ENCODE assay signal across 9 mouse cellular contexts in genomic region chr1:119540836-119541557, GRCm38 (mm10). TPM values are rescaled to one million over a fixed set of nuclear protein-coding genes. Genes with fewer than 3 reads are reported as not detected.
DNase-seq lines count a peak whose midpoint lies in the region; ATAC-seq and TF ChIP-seq lines count a peak whose summit lies in the region.
"Had no signal": no experiment of that assay in that cellular context is flagged by ENCODE, and none has a peak within 500 bp of the region (broad histone marks: within the 10 kb centered on the region; RNA-seq: fewer than 3 reads in every experiment).

No protein-coding gene starts in this region.

- no peak for TF ChIP-seq CTCF in heart, postnatal 0 days (IDR thresholded peaks at IDR 0.05; ENCODE audit: low read depth)
- TF ChIP-seq CTCF in liver, postnatal 0 days (IDR thresholded peaks at IDR 0.05; ENCODE audit: low read depth), result no peak

- peaks cover 7% of the 10 kb centered on the region for H3K4me1 ChIP-seq in heart, postnatal 0 days (ENCODE audit: control insufficient read depth, insufficient read depth)
- H3K4me1 ChIP-seq in embryonic facial prominence, embryonic 15.5 days, result no peaks in the 10 kb centered on the region
- peaks cover 12% of the 10 kb centered on the region for H3K4me1 ChIP-seq in kidney, embryonic 15.5 days
- peaks cover 3% of the 10 kb centered on the region for H3K4me1 ChIP-seq in liver, postnatal 0 days (ENCODE audit: insufficient read depth)

- H3K4me2 ChIP-seq in heart, postnatal 0 days (ENCODE audit: low read depth, low read length), result no peak overlapping the region
- no peak overlapping the region for H3K4me2 ChIP-seq in embryonic facial prominence, embryonic 15.5 days (replicated peaks)
- no peak overlapping the region for H3K4me2 ChIP-seq in kidney, embryonic 15.5 days
- no peak overlapping the region for H3K4me2 ChIP-seq in liver, postnatal 0 days (ENCODE audit: low read depth, low read length)

- no peak overlapping the region for H3K27ac ChIP-seq in heart, postnatal 0 days (ENCODE audit: low read depth)
- H3K27ac ChIP-seq in embryonic facial prominence, embryonic 15.5 days (replicated peaks), result no peak overlapping the region; the same call in 1 of the 2 replicates
- 0 out of 2 replicates have a peak overlapping the region, but pooled peaks have one; percentile 7 for H3K27ac ChIP-seq in kidney, embryonic 15.5 days
- H3K27ac ChIP-seq in liver, postnatal 0 days (ENCODE audit: low read depth), result peak overlapping the region; percentile 77
- H3K27ac ChIP-seq: hindbrain, postnatal 0 days had no signal

- no peak overlapping the region for H3K9ac ChIP-seq in heart, postnatal 0 days (replicated peaks; ENCODE audit: low read depth, low read length)
- H3K9ac ChIP-seq in embryonic facial prominence, embryonic 15.5 days, result no peak overlapping the region
- H3K9ac ChIP-seq in kidney, embryonic 15.5 days, result no peak overlapping the region
- no peak overlapping the region for H3K9ac ChIP-seq in liver, postnatal 0 days (replicated peaks)

- no peak for TF ChIP-seq EP300 in heart, postnatal 0 days (IDR thresholded peaks at IDR 0.05; ENCODE audit: low read depth)
- no peak for TF ChIP-seq EP300 in liver, postnatal 0 days (IDR thresholded peaks at IDR 0.05; ENCODE audit: low read depth)

- H3K27me3 ChIP-seq in heart, postnatal 0 days (ENCODE audit: control insufficient read depth, insufficient read depth, low read length), result no peaks in the 10 kb centered on the region
- no peaks in the 10 kb centered on the region for H3K27me3 ChIP-seq in embryonic facial prominence, embryonic 15.5 days
- H3K27me3 ChIP-seq in kidney, embryonic 15.5 days, result no peaks in the 10 kb centered on the region
- H3K27me3 ChIP-seq in liver, postnatal 0 days (ENCODE audit: insufficient read depth, low read length), result no peaks in the 10 kb centered on the region

- intact Hi-C loops in heart, postnatal 25 days (cut with DNase I), result no loop called here

- no peak overlapping the region for H3K4me3 ChIP-seq in heart, postnatal 0 days (ENCODE audit: low read depth, low read length)
- no peak overlapping the region for H3K4me3 ChIP-seq in embryonic facial prominence, embryonic 15.5 days (replicated peaks)
- H3K4me3 ChIP-seq in kidney, embryonic 15.5 days (replicated peaks), result no peak overlapping the region
- H3K4me3 ChIP-seq in liver, postnatal 0 days (ENCODE audit: low read depth, low read length), result no peak overlapping the region

- DNase-seq in heart, postnatal 0 days (ENCODE audit: low spot score), result peak; percentile 27
- DNase-seq in heart, postnatal 25 days (ENCODE audit: low spot score), result no peak
- DNase-seq in liver, postnatal 0 days, result peak; percentile 39
- no peak for DNase-seq in cerebellum, adult 11 months
- DNase-seq in layer of hippocampus, postnatal 36 days, result no peak
- DNase-seq: left cerebral cortex, postnatal 4 days had no signal

- 55% methylated on average over 9 of the region's 9 CpGs for WGBS in heart, postnatal 0 days
- 68% methylated on average over 9 of the region's 9 CpGs for WGBS in embryonic facial prominence, embryonic 15.5 days
- WGBS in kidney, embryonic 15.5 days, result 61% methylated on average over 9 of the region's 9 CpGs
- 53% methylated on average over 9 of the region's 9 CpGs for WGBS in liver, postnatal 0 days (ENCODE audit: insufficient replicate concordance)

- no peaks in the 10 kb centered on the region for H3K9me3 ChIP-seq in heart, postnatal 0 days (replicated peaks; ENCODE audit: control insufficient read depth, low read length)
- H3K9me3 ChIP-seq in embryonic facial prominence, embryonic 15.5 days (replicated peaks), result no peaks in the 10 kb centered on the region
- H3K9me3 ChIP-seq in kidney, embryonic 15.5 days (replicated peaks), result no peaks in the 10 kb centered on the region
- no peaks in the 10 kb centered on the region for H3K9me3 ChIP-seq in liver, postnatal 0 days (ENCODE audit: low read length)

- ATAC-seq in heart, postnatal 0 days (ENCODE audit: insufficient read depth, low read depth), result peak; percentile 54
- ATAC-seq in embryonic facial prominence, embryonic 15.5 days (ENCODE audit: insufficient number of reproducible peaks, low FRiP score, low TSS enrichment, low read depth), result peak; percentile 66
- peak; percentile 69 for ATAC-seq in kidney, embryonic 15.5 days (replicated peaks; ENCODE audit: low FRiP score)
- ATAC-seq in liver, postnatal 0 days, result peak; percentile 92
- ATAC-seq: hindbrain, postnatal 0 days had no signal

- H3K36me3 ChIP-seq in heart, postnatal 0 days (replicated peaks; ENCODE audit: control insufficient read depth, insufficient read depth, low read length), result no peaks in the 10 kb centered on the region
- H3K36me3 ChIP-seq in embryonic facial prominence, embryonic 15.5 days, result no peaks in the 10 kb centered on the region
- H3K36me3 ChIP-seq in kidney, embryonic 15.5 days, result peaks cover 19% of the 10 kb centered on the region
- H3K36me3 ChIP-seq in liver, postnatal 0 days (replicated peaks; ENCODE audit: insufficient read depth, low read length), result no peaks in the 10 kb centered on the region

RNA-seq across cellular contexts. Expression of gene Tmem185b, which starts 15.0 kb away (rescaled TPM):
- total RNA-seq in heart, postnatal 0 days (2014; rRNA removed; ENCODE audit: low replicate concordance), result 28.5 and 30.5 TPM in 2 replicates
- 18.7 and 20.7 TPM in 2 replicates for polyA plus RNA-seq in heart, postnatal 0 days (2015; fragmentation: Nextera tagmentation; extraction: Ambion mirVana)
- 10 to 100 TPM; 15.2 to 16.4 TPM for total RNA-seq in heart, postnatal 25 days (2021)
- 23.3 and 23.5 TPM in 2 replicates for polyA plus RNA-seq in embryonic facial prominence, embryonic 15.5 days (2015; fragmentation: Nextera tagmentation; extraction: Ambion mirVana)
- polyA plus RNA-seq in kidney, embryonic 15.5 days (2015; fragmentation: Nextera tagmentation; extraction: Ambion mirVana), result 29.8 and 31.4 TPM in 2 replicates
- 11.0 and 12.7 TPM in 2 replicates for polyA plus RNA-seq in liver, postnatal 0 days (2015; fragmentation: Nextera tagmentation; extraction: Ambion mirVana)
- total RNA-seq in layer of hippocampus, postnatal 36 days (2021), result 10 to 100 TPM; 18.0 to 20.2 TPM

RNA-seq across cellular contexts. Expression of gene Ralb, which starts 36.4 kb away (rescaled TPM):
- total RNA-seq in heart, postnatal 0 days (2014; rRNA removed; ENCODE audit: low replicate concordance), result 74.4 and 86.2 TPM in 2 replicates
- polyA plus RNA-seq in heart, postnatal 0 days (2015; fragmentation: Nextera tagmentation; extraction: Ambion mirVana), result 86.0 and 91.0 TPM in 2 replicates
- total RNA-seq in heart, postnatal 25 days (2021), result 10 to 100 TPM; 31.3 to 33.6 TPM
- 119 and 121 TPM in 2 replicates for polyA plus RNA-seq in embryonic facial prominence, embryonic 15.5 days (2015; fragmentation: Nextera tagmentation; extraction: Ambion mirVana)
- 151 and 155 TPM in 2 replicates for polyA plus RNA-seq in kidney, embryonic 15.5 days (2015; fragmentation: Nextera tagmentation; extraction: Ambion mirVana)
- polyA plus RNA-seq in liver, postnatal 0 days (2015; fragmentation: Nextera tagmentation; extraction: Ambion mirVana), result 30.9 and 31.8 TPM in 2 replicates
- 10 to 100 TPM; 23.3 to 23.7 TPM for total RNA-seq in layer of hippocampus, postnatal 36 days (2021)

Comparison
In these comparisons a context has a peak if more than half of its experiments do, and no peak if none do; other contexts are left out.
1. DNase-seq: peak in heart, postnatal 0 days (single experiment) and liver, postnatal 0 days (single experiment); none in heart, postnatal 25 days (single experiment), cerebellum, adult 11 months (single experiment) and layer of hippocampus, postnatal 36 days (0 of 2).
2. H3K27ac ChIP-seq: peak in kidney, embryonic 15.5 days (single experiment) and liver, postnatal 0 days (single experiment); none in heart, postnatal 0 days (single experiment) and embryonic facial prominence, embryonic 15.5 days (single experiment).
3. Peak in every context shown above with its lines, with median percentiles within 50 percentile points of each other: ATAC-seq.